Mouse (Mus musculus) thymus, adult 2 months (tissue): Measurements from ENCODE around the gene Rtkn.

Experiments used
- CTCF ChIP-seq: fragments of 200-500 bp; IDR thresholded peaks from 2 replicates; pipeline ENCODE4 v1.5.1; 2012; ENCODE audit warnings: mild to moderate bottlenecking, control low read depth, low read length, moderate library complexity, borderline replicate concordance; ENCODE audit not compliant: control insufficient read depth, poor library complexity, insufficient read depth; ENCODE audit errors: extremely low read depth
- POLR2A ChIP-seq: fragments of 200-500 bp; IDR thresholded peaks from 2 replicates; pipeline ENCODE4 v1.6.1; 2012; ENCODE audit warnings: mild to moderate bottlenecking, low read length, control low read depth, moderate library complexity; ENCODE audit not compliant: control insufficient read depth, poor library complexity, insufficient read depth; ENCODE audit errors: extremely low read depth

DNA sequence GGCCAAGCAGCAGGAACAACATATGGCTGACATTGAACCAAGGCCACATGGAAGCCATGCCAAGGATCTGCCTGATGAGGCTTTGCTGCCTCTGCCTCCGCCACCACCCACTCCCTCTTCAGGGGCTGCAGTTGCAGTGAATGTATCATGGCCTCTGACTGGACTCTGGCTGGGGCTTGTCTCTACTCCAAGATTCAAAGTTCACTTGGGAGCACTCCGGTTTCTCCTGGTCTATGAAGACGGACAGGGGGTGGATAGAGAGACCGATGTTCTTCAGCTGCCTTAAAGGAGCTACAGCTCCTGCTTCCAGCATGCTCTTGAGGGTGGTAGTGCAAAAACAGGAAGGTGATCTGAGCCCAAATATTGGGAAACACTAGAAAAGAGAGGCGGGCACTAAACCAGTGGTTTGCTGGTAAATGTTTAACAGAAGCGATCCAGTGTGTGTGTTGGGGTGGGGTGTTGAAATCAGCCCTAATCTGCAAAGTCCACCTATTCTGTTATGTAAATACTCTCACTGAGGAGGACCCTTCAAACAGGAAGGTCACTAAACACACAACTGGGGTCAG is 3.7 kb upstream of the Rtkn start:
- TF ChIP-seq POLR2A, result no peak
- no peak for TF ChIP-seq CTCF
